Mouse (Mus musculus): ENCODE measurements around the gene Brwd3. TPM values are rescaled to one million over a fixed set of nuclear protein-coding genes. Genes with fewer than 3 reads are reported as not detected.

The Brwd3 gene
- polyA plus RNA-seq, 2 experiments, result 3.3 to 3.8 TPM

- 23% methylated on average over 17 of the region's 21 CpGs for WGBS
- DNase-seq (ENCODE audit: low spot score), result no peak
- Histone ChIP-seq H3K4me1 (ENCODE audit: control insufficient read depth, insufficient read depth, low read length) (no peaks in the 10 kb centered on the region), H3K9me3 (ENCODE audit: control insufficient read depth, low read length) (no peaks in the 10 kb centered on the region), H3K9ac (ENCODE audit: low read depth, low read length, severe bottlenecking) (peak overlapping the region; percentile 60), H3K36me3 (ENCODE audit: control insufficient read depth, insufficient read depth, low read length) (no peaks in the 10 kb centered on the region), H3K27ac (replicated peaks; ENCODE audit: low read depth, low read length) (peak overlapping the region; percentile 81), H3K4me3 (replicated peaks; ENCODE audit: low read length) (peak overlapping the region; percentile 52), H3K27me3 (ENCODE audit: control insufficient read depth, insufficient read depth, low read length) (no peaks in the 10 kb centered on the region), H3K4me2 (replicated peaks; ENCODE audit: low read depth, low read length, severe bottlenecking) (peak overlapping the region; percentile 49)
- TF ChIP-seq POLR2A (IDR thresholded peaks at IDR 0.05; ENCODE audit: borderline replicate concordance, extremely low read depth, insufficient read depth, insufficient read length), result no peak
- ATAC-seq (ENCODE audit: low FRiP score, low read depth), result no peak
Observed at GRCm38 (mm10) chrX:108833381-108834020, 671 bp downstream of the Brwd3 start.

- Histone ChIP-seq H3K4me3 (replicated peaks; ENCODE audit: low read length) (peak overlapping the region; percentile 52), H3K9me3 (ENCODE audit: control insufficient read depth, low read length) (no peaks in the 10 kb centered on the region), H3K4me1 (ENCODE audit: control insufficient read depth, insufficient read depth, low read length) (no peaks in the 10 kb centered on the region), H3K27ac (replicated peaks; ENCODE audit: low read depth, low read length) (peak overlapping the region; percentile 81), H3K27me3 (ENCODE audit: control insufficient read depth, insufficient read depth, low read length) (no peaks in the 10 kb centered on the region), H3K9ac (ENCODE audit: low read depth, low read length, severe bottlenecking) (peak overlapping the region; percentile 60), H3K36me3 (ENCODE audit: control insufficient read depth, insufficient read depth, low read length) (no peaks in the 10 kb centered on the region), H3K4me2 (replicated peaks; ENCODE audit: low read depth, low read length, severe bottlenecking) (peak overlapping the region; percentile 49)
- TF ChIP-seq POLR2A (IDR thresholded peaks at IDR 0.05; ENCODE audit: borderline replicate concordance, extremely low read depth, insufficient read depth, insufficient read length), result no peak
- 17% methylated on average over 13 of the region's 13 CpGs for WGBS
- DNase-seq (ENCODE audit: low spot score) (peak; percentile 88), ATAC-seq (ENCODE audit: low FRiP score, low read depth) (peak; percentile 88)
Observed at GRCm38 (mm10) chrX:108832674-108833189, 1.4 kb downstream of the Brwd3 start.

- H3K36me3 ChIP-seq (ENCODE audit: control insufficient read depth, insufficient read depth, low read length), result peaks cover 3% of the 10 kb centered on the region; the same call in 1 of the 2 replicates
- no peak for DNase-seq (ENCODE audit: low spot score)
- no peak for ATAC-seq (ENCODE audit: low FRiP score, low read depth)
- no peaks in the 10 kb centered on the region for H3K27me3 ChIP-seq (ENCODE audit: control insufficient read depth, insufficient read depth, low read length)
- H3K9ac ChIP-seq (ENCODE audit: low read depth, low read length, severe bottlenecking), result no peak overlapping the region
- no peak overlapping the region for H3K27ac ChIP-seq (replicated peaks; ENCODE audit: low read depth, low read length)
- TF ChIP-seq POLR2A (IDR thresholded peaks at IDR 0.05; ENCODE audit: borderline replicate concordance, extremely low read depth, insufficient read depth, insufficient read length), result no peak
- no peak overlapping the region for H3K4me3 ChIP-seq (replicated peaks; ENCODE audit: low read length)
- H3K4me2 ChIP-seq (replicated peaks; ENCODE audit: low read depth, low read length, severe bottlenecking), result no peak overlapping the region
- H3K4me1 ChIP-seq (ENCODE audit: control insufficient read depth, insufficient read depth, low read length), result no peaks in the 10 kb centered on the region
- no peaks in the 10 kb centered on the region for H3K9me3 ChIP-seq (ENCODE audit: control insufficient read depth, low read length)
Observed at GRCm38 (mm10) chrX:108831231-108831630, 2.9 kb downstream of the Brwd3 start.

GRCm38 (mm10) chrX:108828111-108828510, 6.1 kb downstream of the Brwd3 start:
- no peaks in the 10 kb centered on the region for H3K27me3 ChIP-seq (ENCODE audit: control insufficient read depth, insufficient read depth, low read length)
- H3K9me3 ChIP-seq (ENCODE audit: control insufficient read depth, low read length), result no peaks in the 10 kb centered on the region
- H3K27ac ChIP-seq (replicated peaks; ENCODE audit: low read depth, low read length), result no peak overlapping the region
- TF ChIP-seq POLR2A (IDR thresholded peaks at IDR 0.05; ENCODE audit: borderline replicate concordance, extremely low read depth, insufficient read depth, insufficient read length), result no peak
- ATAC-seq (ENCODE audit: low FRiP score, low read depth) (no peak), DNase-seq (ENCODE audit: low spot score) (no peak)
- H3K4me2 ChIP-seq (replicated peaks; ENCODE audit: low read depth, low read length, severe bottlenecking), result no peak overlapping the region
- no peaks in the 10 kb centered on the region for H3K4me1 ChIP-seq (ENCODE audit: control insufficient read depth, insufficient read depth, low read length)
- no peak overlapping the region for H3K9ac ChIP-seq (ENCODE audit: low read depth, low read length, severe bottlenecking)
- H3K36me3 ChIP-seq (ENCODE audit: control insufficient read depth, insufficient read depth, low read length), result peaks cover 3% of the 10 kb centered on the region; the same call in 1 of the 2 replicates
- no peak overlapping the region for H3K4me3 ChIP-seq (replicated peaks; ENCODE audit: low read length)
- WGBS, result 73% methylated on average over 2 of the region's 2 CpGs

GRCm38 (mm10) chrX:108797268-108797667, 36.9 kb downstream of the Brwd3 start:
- no peaks in the 10 kb centered on the region for H3K9me3 ChIP-seq (ENCODE audit: control insufficient read depth, low read length)
- no peak for ATAC-seq (ENCODE audit: low FRiP score, low read depth)
- H3K36me3 ChIP-seq (ENCODE audit: control insufficient read depth, insufficient read depth, low read length), result no peaks in the 10 kb centered on the region
- H3K9ac ChIP-seq (ENCODE audit: low read depth, low read length, severe bottlenecking), result no peak overlapping the region
- no peak for DNase-seq (ENCODE audit: low spot score)
- no peak overlapping the region for H3K4me3 ChIP-seq (replicated peaks; ENCODE audit: low read length)
- no peak for TF ChIP-seq POLR2A (IDR thresholded peaks at IDR 0.05; ENCODE audit: borderline replicate concordance, extremely low read depth, insufficient read depth, insufficient read length)
- H3K4me1 ChIP-seq (ENCODE audit: control insufficient read depth, insufficient read depth, low read length), result no peaks in the 10 kb centered on the region
- no peak overlapping the region for H3K4me2 ChIP-seq (replicated peaks; ENCODE audit: low read depth, low read length, severe bottlenecking)
- no peaks in the 10 kb centered on the region for H3K27me3 ChIP-seq (ENCODE audit: control insufficient read depth, insufficient read depth, low read length)
- no peak overlapping the region for H3K27ac ChIP-seq (replicated peaks; ENCODE audit: low read depth, low read length)
- 75% methylated on average over 3 of the region's 3 CpGs for WGBS
